Comparison of ENCODE assay signal across 21 mouse cellular contexts in genomic region chr1:170418131-170418530, GRCm38 (mm10).
DNase-seq lines count a peak whose midpoint lies in the region; ATAC-seq and TF ChIP-seq lines count a peak whose summit lies in the region.
"Had no signal": no experiment of that assay in that cellular context is flagged by ENCODE, and none has a peak within 500 bp of the region (broad histone marks: within the 10 kb centered on the region; RNA-seq: fewer than 3 reads in every experiment).

No protein-coding gene starts in this region.

- H3K9me3 ChIP-seq in kidney, postnatal 0 days (replicated peaks; ENCODE audit: low read length) = no peaks in the 10 kb centered on the region
- H3K9me3 ChIP-seq: embryonic facial prominence, embryonic 12.5 days; forebrain, embryonic 15.5 days; heart, embryonic 13.5 days; hindbrain, embryonic 12.5 days had no signal

- no peak overlapping the region for H3K9ac ChIP-seq in kidney, postnatal 0 days (ENCODE audit: low read depth, low read length)
- H3K9ac ChIP-seq: embryonic facial prominence, embryonic 12.5 days; forebrain, embryonic 15.5 days; heart, embryonic 13.5 days; hindbrain, embryonic 12.5 days had no signal

- H3K4me3 ChIP-seq in kidney, postnatal 0 days (replicated peaks; ENCODE audit: low read depth, low read length) = no peak overlapping the region
- H3K4me3 ChIP-seq in layer of hippocampus, adult 2 months = no peak overlapping the region
- H3K4me3 ChIP-seq: embryonic facial prominence, embryonic 12.5 days; forebrain, embryonic 15.5 days; heart, embryonic 13.5 days; hindbrain, embryonic 12.5 days had no signal

- H3K27me3 ChIP-seq in kidney, postnatal 0 days (ENCODE audit: insufficient read depth, low read length) = no peaks in the 10 kb centered on the region
- H3K27me3 ChIP-seq: embryonic facial prominence, embryonic 12.5 days; forebrain, embryonic 15.5 days; heart, embryonic 13.5 days; hindbrain, embryonic 12.5 days; Patski had no signal

- no peak overlapping the region for H3K4me2 ChIP-seq in kidney, postnatal 0 days (ENCODE audit: low read length)
- H3K4me2 ChIP-seq: embryonic facial prominence, embryonic 12.5 days; forebrain, embryonic 15.5 days; heart, embryonic 13.5 days; hindbrain, embryonic 12.5 days had no signal

- H3K4me1 ChIP-seq in kidney, postnatal 0 days (replicated peaks; ENCODE audit: insufficient read depth, low read length) = peaks cover 8% of the 10 kb centered on the region
- H3K4me1 ChIP-seq: embryonic facial prominence, embryonic 12.5 days; heart, embryonic 13.5 days had no signal

- peak; percentile 54 for TF ChIP-seq CTCF in kidney, postnatal 0 days (IDR thresholded peaks at IDR 0.05; ENCODE audit: low read depth)
- peak; percentile 63 for TF ChIP-seq CTCF in layer of hippocampus, adult 2 months (conservative IDR thresholded peaks at IDR 0.05)

- H3K27ac ChIP-seq in kidney, postnatal 0 days = 0 out of 2 replicates have a peak overlapping the region, but pooled peaks have one; percentile 8
- H3K27ac ChIP-seq in layer of hippocampus, adult 2 months = no peak overlapping the region
- H3K27ac ChIP-seq: embryonic facial prominence, embryonic 12.5 days; forebrain, embryonic 15.5 days; heart, embryonic 13.5 days; hindbrain, embryonic 12.5 days; hindbrain, postnatal 0 days had no signal

- 32% methylated on average over 1 of the region's 1 CpGs for WGBS in kidney, postnatal 0 days

- DNase-seq in adrenal gland, postnatal 10 days = peak; percentile 19
- no peak for DNase-seq in adrenal gland, postnatal 25 days
- peak; percentile 81 for DNase-seq in kidney, postnatal 0 days (ENCODE audit: low spot score)
- DNase-seq in kidney, adult 18-20 months = no peak
- no peak for DNase-seq in layer of hippocampus, adult 2 months (ENCODE audit: low spot score in 2 of 2)
- DNase-seq in layer of hippocampus, adult 8-10 months (ENCODE audit: low spot score in 2 of 2) = no peak
- DNase-seq in adipocyte (ENCODE audit: low spot score) = no peak
- DNase-seq: cerebellum, adult 11 months; cerebellum, adult 8-10 months; cerebellum, postnatal 14 days; gastrocnemius, postnatal 36 days; heart, adult 11 months; heart, postnatal 36 days had no signal

- no peak for ATAC-seq in kidney, postnatal 0 days (replicated peaks; ENCODE audit: low FRiP score, low read depth)
- ATAC-seq in common myeloid progenitor, adult 5-6 weeks (replicated peaks; ENCODE audit: low read depth, poor library complexity, severe bottlenecking) = peak; percentile 29; the same call in 1 of the 2 replicates
- ATAC-seq: activated CD4-positive, CD25-positive, alpha-beta regulatory T cell, adult 4 months; forebrain, embryonic 15.5 days; hindbrain, postnatal 0 days; Patski had no signal

- no peaks in the 10 kb centered on the region for H3K36me3 ChIP-seq in kidney, postnatal 0 days (ENCODE audit: insufficient read depth, low read length)
- H3K36me3 ChIP-seq: embryonic facial prominence, embryonic 12.5 days; forebrain, embryonic 15.5 days; heart, embryonic 13.5 days; hindbrain, embryonic 12.5 days had no signal

Comparison
In these comparisons a context has a peak if more than half of its experiments do, and no peak if none do; other contexts are left out.
1. DNase-seq: peak in adrenal gland, postnatal 10 days (single experiment) and kidney, postnatal 0 days (single experiment); none in adrenal gland, postnatal 25 days (single experiment), kidney, adult 18-20 months (single experiment), layer of hippocampus, adult 2 months (0 of 2), layer of hippocampus, adult 8-10 months (0 of 2) and adipocyte (single experiment).